Mouse (Mus musculus): ENCODE results near the gene Stk16.

The Stk16 gene

DNA sequence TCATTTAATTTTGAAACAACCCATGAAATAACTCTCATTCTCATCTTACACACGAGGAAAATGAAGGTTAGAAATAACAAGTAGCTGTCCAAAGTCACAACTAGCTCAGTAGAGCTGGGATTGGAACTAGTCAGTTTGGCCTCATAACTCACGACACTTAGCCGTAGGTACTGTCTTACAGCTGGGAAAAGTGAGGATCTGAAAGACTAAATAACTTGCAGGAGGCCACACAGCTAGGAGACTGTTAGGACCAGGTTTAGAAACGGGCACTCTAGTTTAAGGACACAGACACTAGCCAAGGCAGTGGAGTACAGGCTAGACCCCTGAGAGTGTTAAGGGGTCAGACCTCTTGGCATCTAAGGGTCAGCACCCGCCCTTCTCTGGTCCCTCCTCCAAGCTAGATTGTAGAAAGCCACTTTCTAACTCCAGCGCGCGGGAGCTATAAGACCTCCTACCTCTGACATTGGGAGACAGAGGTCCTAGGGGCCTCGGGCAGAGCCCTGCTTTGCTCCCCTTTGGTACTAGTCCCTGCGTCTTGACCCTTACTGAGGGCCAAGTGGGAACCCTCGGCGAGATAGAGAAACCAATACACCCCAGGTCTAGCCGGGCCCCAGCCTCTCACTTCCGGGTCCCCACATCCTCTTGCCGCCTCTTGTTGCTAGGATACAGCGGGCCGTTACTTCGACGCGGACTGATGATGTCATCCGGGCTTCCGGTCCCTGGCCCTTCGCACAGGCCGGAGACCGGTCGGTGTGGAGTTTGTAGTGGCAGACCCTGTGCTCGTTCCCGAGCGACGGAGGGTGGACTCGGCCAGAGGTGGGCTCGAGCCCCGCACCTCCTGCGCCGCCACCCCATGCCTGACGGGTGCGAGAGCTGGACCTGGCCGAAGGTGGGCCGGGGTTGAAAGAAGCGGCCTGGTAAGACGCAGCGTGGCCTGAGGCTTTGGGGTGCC lies at the start of gene Stk16, which contains the start of gene Glb1l:
Gene Stk16 (plus strand): TSS at position 703 of the 952 bp plus-strand sequence.
Gene Glb1l (minus strand): TSS at position 678 of the 952 bp plus-strand sequence.
- peak; percentile 98 for DNase-seq (ENCODE audit: low spot score)

DNA sequence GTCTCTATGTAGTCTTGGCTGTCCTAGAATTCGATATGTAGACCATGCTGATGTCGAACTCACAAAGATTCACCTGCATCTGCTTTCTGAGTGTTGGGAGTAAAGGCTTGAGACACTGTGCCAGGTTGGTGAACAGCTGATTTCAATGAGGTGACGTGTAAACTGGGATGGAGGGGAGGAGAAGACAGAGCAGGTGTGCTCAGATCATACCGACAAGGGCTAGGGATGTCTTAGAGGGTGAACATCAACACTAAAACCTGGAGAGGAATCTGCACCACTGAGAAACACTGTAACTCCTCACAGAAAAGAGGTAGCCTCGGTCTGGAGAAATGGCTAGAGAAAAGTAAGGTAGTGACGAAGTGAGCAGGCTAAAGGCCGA lies 42.6 kb upstream of the Stk16 start:
- no peak for DNase-seq (ENCODE audit: low spot score)

DNA sequence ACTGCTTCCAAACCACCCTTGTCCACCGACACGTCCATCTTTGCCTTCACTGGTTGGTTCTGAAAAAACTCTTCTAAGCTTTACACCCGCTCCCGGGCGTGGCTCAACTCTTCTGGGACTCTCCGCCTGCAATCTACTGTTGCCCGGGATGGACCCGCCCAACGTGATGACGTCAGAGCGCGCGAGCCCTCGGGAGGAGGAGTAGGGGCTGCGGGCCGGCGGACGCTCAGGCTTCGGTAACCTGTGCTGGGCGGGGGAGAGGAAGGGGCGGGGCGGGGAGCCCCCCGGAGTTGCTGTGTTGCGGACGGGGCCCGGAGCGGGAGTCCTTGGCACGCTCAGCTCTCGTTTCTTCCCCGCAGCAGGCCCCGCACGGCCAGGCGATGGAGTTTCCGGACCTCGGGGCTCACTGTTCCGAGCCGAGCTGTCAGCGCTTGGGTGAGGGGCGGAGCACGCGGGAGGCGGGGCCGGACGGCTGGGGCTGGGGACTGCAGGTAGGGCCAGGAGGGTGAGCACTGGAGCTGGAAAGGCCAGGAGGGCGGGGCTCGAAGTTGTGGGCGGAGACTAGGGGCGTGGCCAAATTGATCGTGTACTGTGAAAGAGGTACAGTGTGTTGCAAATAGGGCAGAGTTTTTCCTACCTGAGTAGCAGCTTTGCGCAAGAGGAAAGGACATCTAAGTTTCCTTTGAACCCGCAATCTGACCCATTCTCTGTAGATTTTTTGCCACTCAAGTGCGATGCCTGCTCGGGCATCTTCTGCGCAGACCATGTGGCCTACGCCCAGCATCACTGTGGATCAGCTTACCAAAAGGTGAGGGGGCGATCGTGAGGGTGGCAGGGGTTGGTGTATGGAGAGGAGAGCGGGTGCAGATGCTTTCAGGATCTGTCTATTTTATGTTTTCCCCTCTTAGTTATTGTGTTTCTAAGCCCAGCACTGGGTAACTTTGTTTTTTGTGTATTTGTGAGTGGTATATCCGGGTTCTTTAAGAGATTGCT lies 41.9 kb upstream of the Stk16 start, which contains the start of gene Zfand2b:
Gene Zfand2b (plus strand): TSS at position 175 of the 993 bp plus-strand sequence.
- DNase-seq (ENCODE audit: low spot score), result peak; percentile 96

DNA sequence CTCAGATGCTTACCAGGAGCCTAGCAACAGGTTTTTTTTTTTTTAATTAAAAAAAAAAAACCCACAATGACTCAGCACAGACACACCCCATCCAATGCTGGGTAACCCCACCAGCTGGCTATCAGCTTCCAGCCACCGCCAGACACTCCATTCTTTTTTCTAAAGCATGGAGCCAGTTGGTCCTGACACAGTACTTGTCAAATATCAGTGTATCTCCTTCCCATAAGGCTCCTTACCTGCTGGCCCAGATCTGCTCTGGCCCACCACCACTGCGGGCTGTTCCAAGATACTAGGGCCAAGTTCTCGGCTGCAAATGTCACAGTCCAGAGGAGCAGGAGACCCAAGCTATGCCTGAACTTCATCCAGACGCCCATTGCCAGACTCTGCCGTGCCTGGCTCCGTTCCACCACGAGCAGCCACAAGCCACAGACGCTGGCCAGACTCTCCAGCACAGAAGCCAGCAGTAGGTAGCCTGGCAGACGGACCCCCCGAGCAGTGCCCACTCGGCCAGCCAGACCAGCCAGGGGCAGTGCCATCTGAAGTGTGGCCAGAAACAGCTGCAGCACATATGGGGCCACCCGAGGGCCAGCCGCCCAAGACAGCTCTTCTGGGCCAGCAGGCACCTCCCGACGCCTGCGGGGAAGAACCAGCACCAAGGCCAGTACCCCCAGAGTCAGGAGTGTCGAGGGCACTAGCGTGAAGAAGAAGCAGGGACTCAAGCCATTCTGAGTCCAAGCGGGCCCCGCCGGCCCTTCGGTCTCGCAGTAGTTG lies 31.1 kb upstream of the Stk16 start:
- peak; percentile 22 for DNase-seq (ENCODE audit: low spot score)

DNA sequence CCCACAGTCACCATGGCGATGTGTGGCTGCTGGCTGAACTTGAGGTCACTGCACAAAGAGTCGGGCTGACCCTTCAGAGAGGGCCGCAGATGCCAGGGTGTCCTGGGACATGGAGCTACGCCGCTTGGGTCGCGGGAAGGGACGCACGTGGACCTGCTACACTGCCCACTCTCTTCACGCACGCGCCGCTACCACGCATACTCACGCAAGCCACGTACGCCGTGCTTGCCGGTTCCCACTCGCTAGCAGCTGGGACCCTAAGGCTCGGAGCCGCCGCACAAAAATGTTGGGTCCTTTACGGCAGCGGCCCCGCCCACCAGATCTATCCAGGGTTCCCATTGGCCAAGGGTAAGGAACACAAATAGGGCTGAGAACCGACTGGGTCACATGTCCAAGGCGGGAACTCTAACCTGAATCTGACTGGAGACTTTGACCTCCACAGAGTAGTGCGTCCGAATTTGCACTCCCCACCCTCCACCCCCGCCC lies 30.5 kb upstream of the Stk16 start, which contains the start of gene Abcb6:
Gene Abcb6 (minus strand): TSS at position 288 of the 486 bp plus-strand sequence.
- DNase-seq (ENCODE audit: low spot score), result peak; percentile 97

DNA sequence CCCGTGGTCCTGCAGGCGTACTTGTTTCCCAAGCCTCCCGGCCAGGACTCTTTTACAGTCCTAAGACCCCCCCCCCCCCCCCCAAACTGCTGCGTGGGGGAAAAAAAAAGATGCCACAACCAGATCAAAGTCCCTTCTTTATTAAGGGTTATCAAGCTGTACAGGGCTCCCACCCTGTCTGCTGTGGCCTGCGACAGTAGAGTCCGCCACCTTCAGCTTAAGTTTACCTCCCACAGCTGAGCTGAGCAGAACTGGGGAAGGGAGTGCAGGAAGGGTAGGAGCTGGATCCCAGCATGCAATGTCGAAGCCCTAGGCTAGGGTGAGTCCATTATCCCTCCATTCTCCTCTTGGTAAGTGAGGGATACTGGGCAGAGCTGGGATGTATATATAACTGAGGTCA lies 29.9 kb upstream of the Stk16 start:
- no peak for DNase-seq (ENCODE audit: low spot score)

DNA sequence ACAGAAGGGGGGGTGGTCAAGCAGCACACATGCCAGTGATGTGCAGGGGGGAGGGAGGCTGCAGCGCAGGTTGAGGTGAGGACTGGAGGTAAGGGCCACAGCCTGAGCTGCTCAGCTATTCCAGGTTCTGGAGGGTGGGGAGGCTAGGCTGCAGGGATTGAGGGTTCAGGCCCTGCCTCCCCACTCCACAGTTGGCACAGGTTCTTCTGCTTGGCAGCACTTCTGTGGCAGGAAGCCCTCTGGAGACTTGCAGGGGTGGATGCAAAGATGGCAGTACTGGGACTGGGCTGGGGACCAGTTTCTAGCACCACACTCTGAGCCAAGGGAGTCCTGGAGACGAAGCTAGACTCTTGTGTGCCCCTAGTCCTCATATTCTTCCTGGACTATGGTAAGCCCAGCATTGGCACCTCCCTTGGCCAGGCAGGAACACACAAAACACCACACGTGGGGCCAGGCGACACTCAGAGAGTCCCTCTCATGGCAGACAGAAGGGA lies 29.2 kb upstream of the Stk16 start:
- DNase-seq (ENCODE audit: low spot score), result no peak

DNA sequence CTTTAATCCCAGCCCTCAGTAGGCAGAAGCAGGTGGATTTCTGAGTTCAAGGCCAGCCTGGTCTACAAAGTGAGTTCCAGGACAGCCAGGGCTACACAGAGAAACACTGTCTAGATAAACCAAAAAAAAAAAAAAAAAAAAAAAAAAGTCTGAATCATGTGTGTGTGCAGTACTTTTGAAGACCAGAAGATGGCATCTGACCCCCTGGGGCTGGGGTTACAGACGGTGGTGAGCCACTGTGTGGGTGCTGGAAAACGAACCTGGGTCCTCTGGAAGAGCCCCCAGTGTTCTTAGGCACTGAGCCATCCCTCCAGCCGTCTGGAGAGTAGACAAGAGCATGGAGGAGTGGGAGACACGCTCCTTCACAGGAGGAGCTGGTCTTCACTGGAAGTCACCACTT lies 28.5 kb upstream of the Stk16 start:
- no peak for DNase-seq (ENCODE audit: low spot score)

DNA sequence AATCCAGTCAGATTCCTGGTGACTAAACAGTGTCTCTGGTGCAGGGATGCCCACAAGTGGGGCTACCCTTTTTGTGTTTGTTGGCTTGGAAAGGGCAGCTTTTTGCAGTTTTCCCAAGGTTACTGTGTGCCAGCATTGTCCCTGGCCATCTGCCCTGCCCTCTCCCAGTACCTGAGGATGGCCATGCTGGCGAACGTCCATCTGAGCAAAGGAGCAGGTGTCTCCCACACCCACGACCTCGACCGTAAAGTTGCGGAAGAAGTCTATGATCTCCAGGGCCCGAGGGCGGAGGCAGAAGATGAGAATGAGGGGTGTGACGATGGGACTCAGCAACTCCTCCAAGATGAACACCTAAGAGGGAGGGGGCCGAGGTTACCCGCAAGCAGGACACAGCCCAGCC lies 25.1 kb upstream of the Stk16 start:
- DNase-seq (ENCODE audit: low spot score), result no peak

DNA sequence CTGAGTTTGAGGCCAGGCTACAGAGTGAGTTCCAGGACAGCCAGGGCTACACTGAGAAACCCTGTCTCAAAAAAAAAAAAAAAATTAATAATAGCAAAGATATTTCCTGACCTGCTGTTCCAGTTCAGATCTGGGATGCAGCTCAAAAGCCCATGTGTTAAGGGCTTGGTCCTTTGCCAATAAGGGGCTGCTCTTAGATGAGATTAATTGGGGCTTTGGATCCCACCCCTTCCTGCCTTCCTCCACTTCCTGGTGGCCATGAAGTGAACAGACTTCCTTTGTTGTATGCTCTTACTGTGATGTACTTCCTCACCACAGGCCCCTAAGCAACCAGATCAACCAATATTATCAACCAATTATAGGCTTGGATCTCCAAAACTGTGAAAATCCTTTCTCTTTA lies 23.5 kb upstream of the Stk16 start:
- DNase-seq (ENCODE audit: low spot score), result no peak

DNA sequence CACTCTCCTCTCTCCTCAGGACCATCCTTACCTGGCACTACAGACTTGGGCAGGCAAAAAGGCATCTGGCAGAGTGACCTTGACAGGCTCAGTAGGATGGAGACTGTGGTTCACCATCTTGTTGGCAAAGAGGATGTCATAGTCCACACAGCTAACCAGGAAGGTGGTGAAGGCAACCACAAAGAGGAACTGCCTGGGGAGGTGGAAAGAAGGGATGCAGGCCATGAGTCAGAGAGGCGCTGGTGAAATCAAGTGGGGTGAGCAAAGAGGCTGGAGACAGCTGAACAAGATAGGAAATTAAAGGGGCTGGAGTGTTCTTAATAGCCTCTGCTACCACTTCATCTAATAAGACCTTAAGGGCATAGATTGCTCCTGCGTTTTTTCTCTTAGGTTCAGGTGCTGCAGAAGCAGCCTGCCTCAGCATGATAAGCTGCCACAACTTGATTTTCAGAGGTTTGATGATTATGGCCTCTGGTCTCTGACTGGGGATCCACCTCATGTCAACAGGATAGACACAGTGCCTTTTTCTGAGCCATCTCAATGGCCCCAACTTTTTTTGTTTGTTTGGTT lies 22.6 kb upstream of the Stk16 start:
- DNase-seq (ENCODE audit: low spot score), result no peak

DNA sequence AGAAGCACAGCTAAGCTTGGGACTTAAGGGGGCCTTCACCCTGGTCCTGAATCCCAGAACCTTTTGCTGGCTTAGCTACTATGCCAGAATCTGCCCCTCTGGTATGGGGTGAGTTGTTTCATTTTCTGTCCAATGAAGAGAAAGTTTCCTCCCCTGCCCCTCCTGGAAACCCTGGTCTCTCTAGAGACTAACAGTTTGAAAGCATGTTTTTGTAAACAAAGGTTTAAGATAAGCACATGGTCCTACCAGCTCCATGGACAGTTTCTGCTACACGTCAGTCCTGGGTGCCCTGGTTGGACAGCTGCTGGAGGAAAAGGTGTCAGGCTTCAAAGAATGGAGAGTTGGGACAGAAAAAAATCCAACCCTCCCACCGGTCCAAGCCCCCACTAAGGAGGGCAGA lies 20.1 kb upstream of the Stk16 start:
- DNase-seq (ENCODE audit: low spot score), result no peak

DNA sequence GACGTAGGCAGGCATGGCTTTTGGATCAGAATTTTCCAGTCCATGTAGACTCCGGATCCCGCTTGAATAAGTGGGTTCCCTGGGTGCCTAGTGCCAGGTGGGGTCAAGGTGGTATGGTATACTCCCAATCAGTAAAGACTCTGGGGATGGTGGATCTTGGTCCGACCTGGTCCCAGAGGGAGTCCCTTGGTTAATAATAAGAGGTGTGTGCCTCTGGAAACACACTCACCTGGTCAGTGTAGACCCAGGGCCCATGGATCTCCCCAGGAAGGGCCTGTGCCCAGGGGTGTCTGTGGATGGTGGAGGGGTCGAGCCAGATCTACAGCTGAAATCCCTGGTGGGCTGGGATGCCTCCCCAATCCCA lies 19.4 kb upstream of the Stk16 start:
- DNase-seq (ENCODE audit: low spot score), result no peak

DNA sequence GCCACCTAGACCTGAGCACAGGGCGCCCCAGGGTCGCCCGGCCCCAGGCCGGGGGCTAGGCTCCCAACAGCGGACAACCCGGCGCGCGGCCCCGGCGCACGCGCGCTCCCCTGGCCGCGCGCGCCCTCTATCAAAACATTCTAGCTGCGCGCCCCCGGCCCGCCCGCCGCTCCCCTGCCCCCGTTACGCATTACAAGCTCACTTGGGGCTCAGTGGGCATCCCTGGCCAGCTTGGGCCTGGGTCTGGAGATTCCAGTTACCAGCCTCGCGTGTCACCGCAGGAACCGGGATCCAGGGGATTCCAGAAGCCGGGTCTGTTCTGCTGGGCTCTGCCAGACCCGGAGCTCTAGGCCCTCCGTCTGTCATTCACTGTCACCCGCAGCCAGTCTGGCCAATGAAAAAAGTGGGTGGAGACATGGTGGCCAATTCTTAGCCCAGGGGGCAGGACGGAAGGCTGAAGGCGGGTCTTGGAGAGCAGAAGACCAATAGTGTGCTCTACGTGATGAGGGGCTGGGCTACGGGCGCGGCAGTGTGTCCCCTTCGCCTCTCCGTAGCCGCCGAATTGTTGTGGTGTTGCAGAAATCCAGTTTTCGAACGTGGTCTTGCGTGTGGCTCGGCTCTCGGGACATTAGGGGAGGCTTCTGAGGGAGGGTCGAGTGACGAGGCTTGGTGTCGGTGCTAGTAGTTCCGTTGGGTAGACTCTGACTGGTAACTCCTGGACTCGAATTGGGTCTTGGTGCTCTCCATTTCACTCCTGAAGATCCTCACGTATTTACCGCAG lies 18.8 kb upstream of the Stk16 start, which contains the start of the genes Ankzf1 and Atg9a:
Gene Ankzf1 (plus strand): TSS at position 530 of the 781 bp plus-strand sequence.
Gene Atg9a (minus strand): TSS at position 575 of the 781 bp plus-strand sequence.
- peak; percentile 99 for DNase-seq (ENCODE audit: low spot score)

DNA sequence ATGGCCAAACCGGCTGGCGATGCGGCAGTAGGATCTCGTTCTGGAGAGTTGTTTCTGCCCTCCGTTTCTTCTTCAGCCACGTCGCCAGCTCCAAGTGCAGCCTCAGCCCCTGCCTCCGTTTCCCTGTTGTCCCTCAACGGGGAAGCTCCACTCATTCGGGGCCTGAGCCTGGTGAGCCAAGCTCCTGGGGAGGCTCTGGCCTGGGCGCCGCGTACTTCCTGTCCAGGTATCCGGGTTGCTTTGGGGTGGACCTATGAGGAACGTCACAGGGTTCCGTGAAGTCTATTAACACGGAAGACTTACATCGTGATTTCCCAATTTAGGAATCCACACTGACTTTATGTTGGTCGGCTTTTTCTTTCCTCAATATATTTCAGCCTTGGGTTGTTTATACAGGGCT lies 18.2 kb upstream of the Stk16 start:
- DNase-seq (ENCODE audit: low spot score), result peak; percentile 49

DNA sequence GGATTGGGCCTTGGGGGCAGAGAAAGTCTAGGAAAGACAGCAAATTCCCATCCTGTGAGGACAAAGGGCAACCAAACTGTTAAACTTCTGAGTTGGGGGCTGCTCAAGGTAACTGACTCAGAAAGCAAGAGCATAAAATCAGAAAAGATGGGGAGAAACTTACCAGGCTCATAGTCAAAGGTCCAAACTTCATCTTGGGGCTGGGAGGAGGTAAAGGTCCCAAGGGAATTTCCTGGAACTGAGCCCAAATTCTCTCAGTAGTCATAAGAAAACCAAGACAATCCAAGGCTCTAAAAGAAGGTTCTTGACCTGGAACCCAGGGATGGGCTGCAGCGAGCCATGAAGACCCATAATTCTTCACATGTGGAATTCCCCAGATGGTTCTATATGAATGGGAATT lies 9.4 kb upstream of the Stk16 start:
- DNase-seq (ENCODE audit: low spot score), result no peak

DNA sequence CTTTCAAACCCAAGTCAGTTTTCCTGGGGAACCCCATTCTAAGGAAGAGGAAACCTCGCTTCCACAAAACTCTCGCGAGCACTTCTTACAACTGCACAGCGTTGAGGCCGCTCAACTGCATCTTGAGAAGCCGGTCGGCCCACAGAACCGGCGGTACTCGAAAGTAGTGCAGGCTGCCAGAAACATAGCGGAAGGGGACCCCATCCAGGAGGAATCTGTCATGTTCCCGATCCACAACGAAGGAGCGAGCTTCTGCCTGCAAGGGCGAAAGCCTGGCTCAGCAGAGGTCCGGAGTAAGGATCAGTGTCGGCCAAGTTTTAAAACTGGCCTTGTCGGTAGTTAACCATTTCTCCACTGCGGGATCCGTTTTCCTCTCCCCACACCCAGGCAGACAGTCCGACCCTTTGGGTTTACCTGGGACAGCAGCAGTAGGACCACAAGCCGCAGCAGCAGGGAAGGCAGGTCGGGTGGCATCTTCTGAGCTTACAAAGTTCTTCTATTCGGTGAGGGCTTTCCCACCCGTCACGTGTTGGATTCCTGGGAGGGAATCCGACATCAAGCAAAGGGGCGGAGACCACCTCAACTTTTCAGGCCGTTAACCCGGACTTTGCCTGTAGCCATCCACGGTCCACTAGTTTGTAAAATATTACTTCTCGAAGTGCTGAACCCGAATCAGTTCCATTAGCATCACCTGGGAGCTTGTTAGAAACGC lies 1.5 kb upstream of the Stk16 start:
- peak; percentile 59 for DNase-seq (ENCODE audit: low spot score)

DNA sequence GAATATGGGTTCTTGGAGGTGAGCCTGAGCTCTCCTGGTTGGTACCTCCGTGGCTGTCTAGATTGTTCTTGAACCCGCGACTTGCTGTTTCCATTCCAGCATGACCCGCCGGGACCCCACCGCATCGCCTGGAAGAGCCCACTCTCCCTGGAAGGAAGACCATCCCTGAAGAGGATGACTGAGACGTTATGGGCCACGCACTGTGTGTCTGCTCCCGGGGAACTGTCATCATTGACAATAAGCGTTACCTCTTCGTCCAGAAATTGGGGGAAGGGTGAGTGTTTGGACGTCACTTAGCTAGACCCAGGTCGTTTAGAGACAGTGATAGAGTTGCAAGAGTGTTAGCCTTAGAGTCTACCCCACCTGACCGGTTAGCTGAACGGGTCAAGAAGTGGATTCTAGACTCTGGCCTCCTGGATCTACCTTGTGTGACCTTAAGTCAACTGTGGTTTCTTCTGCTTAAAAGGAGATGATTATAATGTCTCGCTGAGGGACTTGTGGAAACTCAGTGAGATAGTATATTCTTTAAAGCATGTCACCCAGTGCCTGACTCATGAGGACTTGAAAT lies 587 bp downstream of the Stk16 start:
- no peak for DNase-seq (ENCODE audit: low spot score)

DNA sequence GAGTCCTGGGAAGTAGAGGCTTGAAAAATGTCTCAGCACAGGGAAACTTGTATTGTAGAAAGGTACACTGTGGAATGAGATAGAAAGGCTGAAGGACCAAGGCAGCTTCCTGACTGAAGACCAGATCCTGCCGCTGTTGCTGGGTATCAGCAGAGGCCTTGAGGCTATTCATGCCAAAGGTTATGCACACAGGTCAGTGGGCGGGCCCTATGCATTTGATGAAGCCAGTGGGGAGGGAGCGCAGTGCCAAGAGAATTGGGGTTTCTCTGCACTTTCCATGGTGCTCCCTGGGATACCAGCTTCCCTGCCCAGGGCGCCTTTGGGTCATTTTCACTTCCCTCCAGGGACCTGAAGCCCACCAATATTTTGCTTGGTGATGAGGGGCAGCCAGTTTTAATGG lies 1.9 kb downstream of the Stk16 start:
- no peak for DNase-seq (ENCODE audit: low spot score)
